Mouse (Mus musculus): ENCODE measurements around the gene Sp6. TPM values are rescaled to one million over a fixed set of nuclear protein-coding genes. Genes with fewer than 3 reads are reported as not detected.

Sp6 gene
- polyA plus RNA-seq, 1 experiment from 2014 or later, result 0.59 TPM

DNA sequence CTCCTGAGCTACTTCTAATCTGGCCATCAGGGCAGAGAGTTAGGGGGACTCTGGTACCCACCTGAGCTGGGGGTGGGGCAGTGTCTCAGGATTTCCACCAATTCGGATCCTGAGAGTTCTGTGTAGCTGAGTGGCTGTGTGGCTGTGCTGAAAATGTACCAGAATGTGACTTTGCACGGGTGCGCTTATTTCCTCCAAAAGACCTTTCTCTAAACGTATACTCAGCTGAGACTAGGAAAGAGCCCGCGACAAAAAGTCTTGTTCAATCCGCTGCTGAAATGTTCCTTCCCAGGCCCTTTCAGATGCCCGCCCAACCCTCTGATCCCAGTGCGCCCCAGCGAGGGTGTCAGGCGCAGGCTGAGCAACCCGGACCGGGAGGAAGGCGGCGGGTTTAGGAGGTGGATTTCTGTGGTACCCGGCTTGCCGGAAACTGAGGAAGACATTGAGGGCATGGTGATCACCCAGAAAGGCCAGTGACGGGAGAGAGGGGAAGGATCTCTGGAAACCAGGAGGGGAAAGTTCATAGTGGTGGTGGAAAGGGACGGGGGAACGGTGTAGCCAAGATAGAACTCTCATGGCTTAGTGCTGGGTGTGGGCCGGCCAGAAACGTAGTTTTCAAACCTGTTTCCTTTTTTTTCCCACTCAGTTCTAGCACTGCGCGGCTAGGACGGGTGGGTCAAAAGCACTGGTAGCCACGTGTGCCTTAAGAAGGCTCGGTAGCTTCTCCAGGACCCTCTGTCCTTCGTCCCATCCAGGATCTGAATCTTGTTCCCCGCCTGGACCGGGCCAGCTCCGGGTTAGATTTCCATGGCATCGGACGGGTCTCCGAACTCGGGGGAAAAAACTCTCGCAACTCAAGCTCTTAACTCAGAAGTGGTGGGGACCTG lies 4.7 kb downstream of the Sp6 start:
- H3K9ac ChIP-seq (ENCODE audit: low read length), result peak overlapping the region; percentile 42
- H3K4me1 ChIP-seq (replicated peaks; ENCODE audit: control insufficient read depth, insufficient read depth, low read length), result peaks cover 31% of the 10 kb centered on the region
- no peak overlapping the region for H3K27ac ChIP-seq (ENCODE audit: low read length)
- peak overlapping the region; percentile 48 for H3K4me3 ChIP-seq (ENCODE audit: low read length)
- no peaks in the 10 kb centered on the region for H3K36me3 ChIP-seq (ENCODE audit: control insufficient read depth, insufficient read depth, low read length)
- 2% methylated on average over 36 of the region's 36 CpGs for WGBS
- no peak; the same call in 1 of the 2 replicates for ATAC-seq (ENCODE audit: low read depth)
- H3K4me2 ChIP-seq (ENCODE audit: low read depth, low read length), result peak overlapping the region; percentile 75
- peaks cover 68% of the 10 kb centered on the region for H3K27me3 ChIP-seq (ENCODE audit: control insufficient read depth, insufficient read depth, low read depth, low read length)
- H3K9me3 ChIP-seq (ENCODE audit: control insufficient read depth, low read length), result no peaks in the 10 kb centered on the region

DNA sequence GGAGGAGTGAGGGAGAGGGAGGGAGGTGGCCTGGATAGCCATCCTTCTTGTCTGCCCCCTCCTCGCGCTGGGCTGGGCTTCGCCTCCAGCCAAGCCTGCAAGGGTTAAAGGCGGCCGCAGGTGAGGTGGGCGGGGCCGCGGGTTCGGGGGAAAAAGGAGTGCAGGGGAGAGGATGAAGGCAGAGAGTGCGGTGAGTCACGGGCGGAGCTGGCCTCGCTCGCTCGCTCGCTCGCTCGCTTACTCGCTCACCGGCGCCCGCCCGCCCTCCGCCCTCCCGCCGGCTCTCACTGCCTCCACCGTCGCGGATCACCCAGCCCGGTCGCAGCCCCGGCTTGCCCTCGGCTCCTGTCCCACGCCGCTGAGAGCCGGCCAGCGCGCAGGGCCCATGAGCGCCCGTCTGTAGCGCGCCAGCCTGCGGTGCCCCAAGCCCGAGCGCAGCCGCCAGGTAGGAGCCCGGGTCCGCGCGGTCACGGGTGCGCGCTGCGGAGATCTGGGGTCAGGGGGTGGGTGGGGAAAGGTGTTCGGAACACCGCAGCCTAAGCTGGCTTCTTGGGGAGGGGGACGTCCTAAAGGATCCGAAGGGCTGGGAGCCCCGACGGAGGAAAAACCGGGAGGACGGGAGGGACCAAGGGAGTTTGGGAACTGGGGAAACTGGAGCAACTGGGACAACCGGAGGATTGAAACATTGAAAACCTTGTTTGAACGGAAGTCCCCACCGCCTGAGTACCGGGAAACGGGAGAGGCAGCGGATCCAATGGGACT lies 5.6 kb downstream of the Sp6 start:
- peak; percentile 30 for ATAC-seq (ENCODE audit: low read depth)
- Histone ChIP-seq H3K27ac (ENCODE audit: low read length) (no peak overlapping the region), H3K9me3 (ENCODE audit: control insufficient read depth, low read length) (no peaks in the 10 kb centered on the region), H3K4me3 (ENCODE audit: low read length) (peak overlapping the region; percentile 48), H3K9ac (ENCODE audit: low read length) (peak overlapping the region; percentile 42), H3K27me3 (ENCODE audit: control insufficient read depth, insufficient read depth, low read depth, low read length) (peaks cover 76% of the 10 kb centered on the region), H3K4me2 (ENCODE audit: low read depth, low read length) (peak overlapping the region; percentile 75), H3K36me3 (ENCODE audit: control insufficient read depth, insufficient read depth, low read length) (no peaks in the 10 kb centered on the region), H3K4me1 (replicated peaks; ENCODE audit: control insufficient read depth, insufficient read depth, low read length) (peaks cover 28% of the 10 kb centered on the region)
- 3% methylated on average over 59 of the region's 68 CpGs for WGBS

DNA sequence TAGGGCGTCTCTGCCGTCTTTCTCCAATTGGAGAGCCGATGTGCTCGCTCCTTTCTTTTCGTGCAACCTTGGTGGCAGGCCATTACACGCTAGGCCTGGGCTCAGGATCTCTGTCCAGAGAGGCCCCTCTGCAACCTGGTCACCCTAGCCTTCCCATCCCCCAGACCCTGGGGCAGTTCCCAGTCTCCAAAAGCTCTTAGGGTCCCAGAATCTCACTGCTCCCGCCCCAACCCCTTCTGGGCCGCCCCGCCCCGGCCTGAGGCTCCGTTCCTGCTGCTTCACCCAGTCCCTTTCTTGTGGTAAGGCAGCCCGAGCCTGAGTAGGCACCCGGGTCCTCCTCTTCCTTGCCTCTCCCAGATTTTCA lies 6.1 kb downstream of the Sp6 start:
- Histone ChIP-seq H3K4me3 (ENCODE audit: low read length) (peak overlapping the region; percentile 48), H3K27ac (ENCODE audit: low read length) (no peak overlapping the region), H3K4me2 (ENCODE audit: low read depth, low read length) (peak overlapping the region; percentile 75), H3K9me3 (ENCODE audit: control insufficient read depth, low read length) (no peaks in the 10 kb centered on the region), H3K9ac (ENCODE audit: low read length) (no peak overlapping the region), H3K4me1 (replicated peaks; ENCODE audit: control insufficient read depth, insufficient read depth, low read length) (peaks cover 28% of the 10 kb centered on the region), H3K27me3 (ENCODE audit: control insufficient read depth, insufficient read depth, low read depth, low read length) (peaks cover 79% of the 10 kb centered on the region), H3K36me3 (ENCODE audit: control insufficient read depth, insufficient read depth, low read length) (no peaks in the 10 kb centered on the region)
- ATAC-seq (ENCODE audit: low read depth), result no peak
- WGBS, result 11% methylated on average over 13 of the region's 13 CpGs

DNA sequence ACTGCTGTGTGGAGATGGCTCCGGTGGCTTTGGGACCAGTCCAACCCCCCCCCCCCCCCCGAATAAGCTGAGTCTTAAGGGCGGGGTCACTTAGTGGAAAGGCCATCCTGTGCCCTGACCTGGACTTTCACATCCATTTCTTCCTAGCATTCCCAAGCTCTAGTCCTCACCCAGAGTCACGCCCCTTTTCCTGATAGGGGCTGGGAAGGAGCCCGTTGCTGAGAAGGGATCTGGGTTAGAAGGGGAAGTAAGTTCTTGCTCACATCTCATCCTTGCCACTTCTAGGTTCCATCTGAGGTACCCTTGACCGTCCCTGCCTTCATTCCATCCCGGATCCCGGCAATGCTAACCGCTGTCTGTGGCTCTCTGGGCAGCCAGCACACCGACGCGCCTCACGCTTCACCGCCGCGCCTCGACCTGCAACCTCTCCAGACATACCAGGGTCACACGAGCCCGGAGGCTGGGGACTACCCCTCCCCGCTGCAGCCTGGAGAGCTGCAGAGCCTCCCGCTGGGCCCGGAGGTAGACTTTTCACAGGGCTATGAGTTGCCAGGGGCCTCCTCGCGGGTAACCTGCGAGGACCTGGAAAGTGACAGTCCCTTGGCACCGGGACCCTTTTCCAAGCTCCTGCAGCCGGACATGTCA lies 8.0 kb downstream of the Sp6 start:
- no peaks in the 10 kb centered on the region for H3K36me3 ChIP-seq (ENCODE audit: control insufficient read depth, insufficient read depth, low read length)
- no peak for ATAC-seq (ENCODE audit: low read depth)

DNA sequence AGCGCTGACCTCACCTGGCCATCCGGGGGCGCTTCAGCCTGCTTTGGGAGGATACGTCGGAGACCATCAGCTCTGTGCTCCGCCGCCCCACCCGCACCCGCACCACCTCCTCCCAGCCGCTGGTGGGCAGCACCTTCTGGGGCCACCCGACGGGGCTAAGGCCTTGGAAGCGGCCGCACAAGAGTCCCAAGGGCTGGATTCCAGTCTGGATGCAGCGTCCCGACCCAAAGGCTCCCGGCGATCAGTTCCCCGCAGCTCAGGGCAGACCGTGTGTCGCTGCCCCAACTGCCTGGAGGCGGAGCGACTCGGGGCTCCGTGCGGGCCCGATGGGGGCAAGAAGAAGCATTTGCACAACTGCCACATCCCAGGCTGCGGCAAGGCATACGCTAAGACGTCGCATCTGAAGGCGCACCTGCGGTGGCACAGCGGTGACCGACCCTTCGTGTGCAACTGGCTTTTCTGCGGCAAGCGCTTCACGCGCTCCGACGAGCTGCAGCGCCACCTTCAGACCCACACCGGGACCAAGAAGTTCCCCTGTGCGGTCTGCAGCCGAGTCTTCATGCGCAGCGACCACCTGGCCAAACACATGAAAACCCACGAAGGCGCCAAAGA lies 8.8 kb downstream of the Sp6 start:
- ATAC-seq (ENCODE audit: low read depth), result peak; percentile 37; the same call in 1 of the 2 replicates
- Histone ChIP-seq H3K27me3 (ENCODE audit: control insufficient read depth, insufficient read depth, low read depth, low read length) (peaks cover 64% of the 10 kb centered on the region), H3K9ac (ENCODE audit: low read length) (peak overlapping the region; percentile 73), H3K4me1 (replicated peaks; ENCODE audit: control insufficient read depth, insufficient read depth, low read length) (peaks cover 34% of the 10 kb centered on the region), H3K9me3 (ENCODE audit: control insufficient read depth, low read length) (no peaks in the 10 kb centered on the region), H3K36me3 (ENCODE audit: control insufficient read depth, insufficient read depth, low read length) (no peaks in the 10 kb centered on the region), H3K4me3 (ENCODE audit: low read length) (peak overlapping the region; percentile 61), H3K4me2 (ENCODE audit: low read depth, low read length) (peak overlapping the region; percentile 97), H3K27ac (ENCODE audit: low read length) (no peak overlapping the region)
- 2% methylated on average over 50 of the region's 50 CpGs for WGBS

More for the DNA sequence above, 8.0 kb downstream of the Sp6 start:
- Histone ChIP-seq H3K27ac (ENCODE audit: low read length) (no peak overlapping the region), H3K4me2 (ENCODE audit: low read depth, low read length) (peak overlapping the region; percentile 97), H3K4me1 (replicated peaks; ENCODE audit: control insufficient read depth, insufficient read depth, low read length) (peaks cover 34% of the 10 kb centered on the region), H3K9me3 (ENCODE audit: control insufficient read depth, low read length) (no peaks in the 10 kb centered on the region), H3K4me3 (ENCODE audit: low read length) (peak overlapping the region; percentile 61), H3K9ac (ENCODE audit: low read length) (peak overlapping the region; percentile 73), H3K27me3 (ENCODE audit: control insufficient read depth, insufficient read depth, low read depth, low read length) (peaks cover 71% of the 10 kb centered on the region)
- 2% methylated on average over 27 of the region's 27 CpGs for WGBS

DNA sequence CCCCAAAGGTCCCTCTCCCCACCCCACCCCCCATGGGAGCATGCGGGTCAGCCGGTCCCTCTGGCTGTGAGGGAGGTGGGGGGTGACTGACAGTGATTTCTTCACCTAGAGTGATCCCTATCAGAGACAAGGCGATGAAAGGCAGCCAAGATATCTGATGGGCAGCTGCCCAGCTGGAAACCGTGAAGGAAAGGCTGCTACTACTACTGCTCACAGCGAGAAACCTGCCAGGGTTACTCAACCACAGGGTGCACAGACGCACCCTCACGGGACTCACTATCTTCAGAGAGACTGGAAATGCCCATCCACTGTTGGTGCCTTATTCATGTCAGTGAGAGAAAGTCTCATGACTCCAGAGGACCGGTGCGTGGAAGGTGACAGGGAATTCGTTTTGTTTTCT lies 11.8 kb downstream of the Sp6 start:
- Histone ChIP-seq H3K4me1 (replicated peaks; ENCODE audit: control insufficient read depth, insufficient read depth, low read length) (peaks cover 20% of the 10 kb centered on the region), H3K9ac (ENCODE audit: low read length) (no peak overlapping the region; the same call in 1 of the 2 replicates), H3K27me3 (ENCODE audit: control insufficient read depth, insufficient read depth, low read depth, low read length) (peaks cover 38% of the 10 kb centered on the region), H3K9me3 (ENCODE audit: control insufficient read depth, low read length) (no peaks in the 10 kb centered on the region), H3K36me3 (ENCODE audit: control insufficient read depth, insufficient read depth, low read length) (no peaks in the 10 kb centered on the region), H3K4me3 (ENCODE audit: low read length) (no peak overlapping the region), H3K4me2 (ENCODE audit: low read depth, low read length) (no peak overlapping the region), H3K27ac (ENCODE audit: low read length) (no peak overlapping the region; the same call in 1 of the 2 replicates)
- WGBS, result 38% methylated on average over 10 of the region's 10 CpGs
- ATAC-seq (ENCODE audit: low read depth), result no peak

DNA sequence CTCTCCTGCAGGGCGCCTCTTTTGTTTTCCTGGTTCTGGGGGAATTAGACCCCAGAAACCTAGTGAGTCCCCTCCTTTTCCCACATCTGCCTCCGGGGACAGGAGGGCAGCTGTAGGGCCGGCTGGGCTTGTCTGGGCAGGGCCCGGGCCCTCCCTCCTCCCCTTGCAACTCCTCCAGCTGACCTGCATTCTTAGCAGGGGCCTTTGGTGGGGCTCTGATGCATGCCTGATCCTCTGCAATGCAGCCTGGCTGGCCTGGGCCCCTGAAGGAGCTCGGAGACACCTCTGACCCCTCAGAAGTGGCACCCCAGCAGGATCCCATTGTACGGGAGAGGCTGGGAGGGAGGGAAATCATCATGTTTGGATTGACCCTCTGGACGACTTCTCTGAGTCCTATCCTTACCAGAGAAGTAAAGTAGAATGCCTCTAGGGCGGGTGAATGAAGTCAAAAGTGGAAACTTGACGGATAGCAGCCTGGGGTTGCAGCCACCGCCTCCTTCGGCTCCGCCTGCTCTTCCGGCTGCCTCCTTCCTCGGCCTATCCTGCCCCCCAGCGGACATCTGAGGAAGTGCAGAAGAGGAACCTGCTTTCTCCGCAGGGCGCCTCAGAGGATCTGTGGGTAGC lies 12.6 kb downstream of the Sp6 start:
- peak; percentile 63 for ATAC-seq (ENCODE audit: low read depth)

DNA sequence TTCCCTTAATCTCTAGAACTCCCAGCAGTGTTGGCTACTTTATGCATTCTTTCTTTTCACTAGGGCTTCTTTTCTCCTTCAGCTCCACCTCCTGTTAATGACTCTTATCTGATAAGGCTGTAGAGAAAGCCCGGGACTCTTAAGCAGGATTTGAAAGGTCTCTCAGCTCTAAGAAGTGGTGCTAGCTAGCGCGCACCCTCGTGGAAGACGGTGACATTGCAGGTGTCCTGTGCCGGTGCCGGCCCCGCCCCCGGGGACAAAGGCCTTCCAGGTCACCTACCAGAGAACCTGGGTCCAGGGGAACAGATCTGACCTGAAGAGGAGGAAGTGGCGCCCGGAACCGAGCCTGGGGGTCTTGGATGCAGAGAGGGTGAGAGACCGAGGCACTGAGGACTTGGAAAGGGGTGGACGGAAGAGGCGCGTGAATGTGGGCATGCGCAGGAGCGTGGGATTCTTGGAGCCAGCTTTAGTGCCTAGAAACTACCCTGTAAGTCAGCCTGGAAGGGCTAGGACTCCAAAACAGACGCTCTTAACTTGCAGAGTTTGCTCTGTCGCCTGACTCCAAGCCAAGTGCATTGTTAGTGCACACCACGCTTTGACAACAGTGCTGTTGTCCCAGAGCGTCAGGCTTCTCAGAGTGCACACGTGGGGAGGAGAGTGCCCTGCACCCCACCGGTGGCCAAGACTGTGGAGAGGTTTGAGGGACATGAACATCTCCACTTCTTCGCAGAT lies 16.7 kb downstream of the Sp6 start, which contains the start of gene Scrn2:
Gene Scrn2, plus strand, starts transcription at position 253 of the 732 bp plus-strand sequence.
- under 1% methylated on average over 25 of the region's 25 CpGs for WGBS
- Histone ChIP-seq H3K36me3 (ENCODE audit: control insufficient read depth, insufficient read depth, low read length) (no peaks in the 10 kb centered on the region), H3K4me1 (replicated peaks; ENCODE audit: control insufficient read depth, insufficient read depth, low read length) (peaks cover 12% of the 10 kb centered on the region), H3K27ac (ENCODE audit: low read length) (peak within 1 kb of the TSS; percentile 91), H3K27me3 (ENCODE audit: control insufficient read depth, insufficient read depth, low read depth, low read length) (no peaks in the 10 kb centered on the region), H3K4me2 (ENCODE audit: low read depth, low read length) (peak within 1 kb of the TSS; percentile 85), H3K4me3 (ENCODE audit: low read length) (peak within 1 kb of the TSS; percentile 76), H3K9me3 (ENCODE audit: control insufficient read depth, low read length) (no peaks in the 10 kb centered on the region), H3K9ac (ENCODE audit: low read length) (peak within 1 kb of the TSS; percentile 90)
- ATAC-seq (ENCODE audit: low read depth), result peak; percentile 85

More for the DNA sequence above, 12.6 kb downstream of the Sp6 start:
- Histone ChIP-seq H3K4me3 (ENCODE audit: low read length) (peak overlapping the region; percentile 40), H3K9me3 (ENCODE audit: control insufficient read depth, low read length) (no peaks in the 10 kb centered on the region), H3K27ac (ENCODE audit: low read length) (peak overlapping the region; percentile 82), H3K36me3 (ENCODE audit: control insufficient read depth, insufficient read depth, low read length) (no peaks in the 10 kb centered on the region), H3K9ac (ENCODE audit: low read length) (peak overlapping the region; percentile 61), H3K27me3 (ENCODE audit: control insufficient read depth, insufficient read depth, low read depth, low read length) (peaks cover 30% of the 10 kb centered on the region), H3K4me1 (replicated peaks; ENCODE audit: control insufficient read depth, insufficient read depth, low read length) (peaks cover 25% of the 10 kb centered on the region), H3K4me2 (ENCODE audit: low read depth, low read length) (peak overlapping the region; percentile 50)
- 3% methylated on average over 17 of the region's 17 CpGs for WGBS

Data from lung, embryonic 16.5 days (tissue).